Mouse (Mus musculus) left cerebral cortex, postnatal 4 days (tissue): ENCODE results near the gene BC025446. TPM values are rescaled to one million over a fixed set of nuclear protein-coding genes. Genes with fewer than 3 reads are reported as not detected.
"Not testable (repeated sequence)": the region's sequence is repeated elsewhere in the genome, so short reads cannot be mapped to it uniquely, and the experiment has no call there.

Experiments used
- DNase-seq: peaks from one replicate; pipeline ENCODE4 v3.0.0-alpha.2; 2022
- intact Hi-C: fragments of 180-260 bp; cut with DNase I; formaldehyde crosslinking; loops from one replicate; pipeline ENCODE4 v1.15.1; 2025
- total RNA-seq, 2 experiments: library from RNA; stranded (reverse); gene quantifications; 2 replicates each; pipeline ENCODE4 v1.2.3; 2021

Gene BC025446
- total RNA-seq = not detected

DNA sequence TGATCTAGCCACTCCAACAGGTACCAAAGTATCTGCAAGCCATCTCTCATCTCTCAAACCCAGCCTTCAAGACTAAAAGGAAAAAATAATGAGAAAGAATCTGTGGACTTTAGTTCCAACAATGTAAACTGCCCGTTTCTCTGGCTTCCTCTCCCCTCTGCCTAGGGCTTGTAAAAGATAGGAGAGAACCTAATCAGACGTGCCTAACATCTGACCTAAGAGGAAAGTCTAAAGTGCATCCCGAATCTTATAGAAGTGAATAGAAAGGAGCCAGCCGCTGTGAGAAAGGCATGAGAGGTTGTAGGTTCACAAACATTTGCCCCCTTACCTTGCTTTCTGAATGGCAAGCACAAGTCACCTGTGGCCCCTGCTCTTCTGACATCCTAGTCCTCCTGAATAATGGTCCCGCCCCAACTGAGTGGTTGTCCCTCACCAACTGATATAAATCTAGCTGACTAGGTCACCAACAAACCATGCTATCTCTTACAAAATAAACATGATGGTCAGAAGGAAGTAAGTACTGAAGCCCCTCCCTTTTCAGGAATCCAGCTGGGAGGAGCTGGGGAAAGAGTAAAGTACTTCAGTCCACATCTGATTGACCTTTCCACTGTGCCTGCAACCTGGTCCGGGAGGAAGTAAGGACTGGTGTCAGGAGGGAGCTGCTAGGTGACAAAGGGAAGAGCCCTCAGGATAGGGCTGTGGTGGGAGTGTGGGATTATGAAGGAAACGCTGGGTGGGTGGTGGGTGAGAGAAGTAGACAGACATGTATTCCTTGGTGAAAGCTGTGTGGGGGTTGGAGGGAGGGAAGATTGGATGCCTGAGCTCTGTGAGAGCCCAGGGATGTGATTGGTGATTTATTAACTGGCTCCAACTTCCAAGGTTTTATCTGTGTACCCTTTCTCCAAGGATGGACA lies at the start of gene BC025446:
BC025446 (plus strand) TSS at position 599 of the 914 bp plus-strand sequence.
- DNase-seq = no peak
- intact Hi-C loops = no loop called here

DNA sequence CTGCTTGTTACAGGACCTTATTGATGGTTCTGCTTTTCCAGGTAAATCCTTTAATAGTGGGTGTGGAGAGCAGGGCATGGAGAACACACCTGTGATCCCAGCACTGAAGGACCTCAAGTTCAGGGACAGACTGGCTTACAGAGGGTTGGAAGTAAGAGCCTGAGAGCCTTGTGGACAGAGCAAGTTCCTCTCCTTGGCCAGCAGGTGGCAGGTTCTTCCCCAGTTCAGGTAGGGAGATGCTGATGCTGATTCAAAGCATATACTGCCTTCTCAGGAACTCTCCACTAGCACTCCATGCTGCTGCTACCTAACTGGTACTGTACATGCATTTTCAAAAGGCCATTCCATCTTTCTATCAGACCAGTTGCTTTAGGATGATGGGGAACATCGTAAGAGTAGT lies 40.7 kb upstream of the BC025446 start:
- peak; percentile 41 for DNase-seq
- intact Hi-C loops = no loop called here

DNA sequence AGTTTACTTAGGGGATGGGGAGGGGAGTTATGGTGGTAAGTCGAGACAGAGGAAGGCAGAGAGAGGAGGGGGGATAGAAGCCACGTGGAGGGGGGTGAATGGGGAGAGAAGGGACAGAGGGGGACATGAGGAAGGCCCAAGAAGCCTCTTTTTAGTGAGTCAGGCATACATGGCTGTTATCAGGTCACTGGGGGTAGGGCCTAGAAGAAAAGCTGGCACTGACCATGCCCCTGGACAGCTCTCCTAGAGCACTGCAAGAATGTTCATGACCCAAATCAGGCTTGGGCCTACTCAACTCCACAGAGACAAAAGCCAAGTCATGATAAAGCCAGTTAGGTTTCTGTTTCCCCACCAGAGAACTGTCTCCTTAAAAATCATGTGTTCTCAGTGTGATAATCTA lies 29.9 kb upstream of the BC025446 start:
- DNase-seq = no peak
- intact Hi-C loops = no loop called here

GRCm38 (mm10) chr15:75189116-75189515 lies 27.1 kb upstream of the BC025446 start:
- intact Hi-C loops = no loop called here
- no peak for DNase-seq

DNA sequence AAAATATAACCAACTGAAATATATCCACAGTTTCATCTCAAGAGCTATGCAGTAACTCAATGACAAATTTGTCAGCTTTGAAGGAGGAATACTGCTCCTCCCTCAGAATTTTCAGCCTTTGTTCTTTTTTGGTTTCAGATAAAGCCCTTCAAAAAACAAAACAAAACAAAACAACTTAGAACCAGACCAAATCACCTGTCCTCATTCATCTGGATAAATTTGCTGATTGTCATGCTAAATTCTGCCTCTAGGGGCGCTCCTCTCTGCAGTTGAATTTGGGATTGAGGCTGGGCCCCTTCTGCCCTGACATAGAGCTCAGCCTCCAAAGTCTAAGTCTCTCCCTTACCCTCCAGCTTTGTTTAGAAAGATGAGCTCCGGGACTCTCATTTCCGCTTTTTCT lies 25.6 kb upstream of the BC025446 start:
- DNase-seq, intact Hi-C loops: not testable (repeated sequence)

DNA sequence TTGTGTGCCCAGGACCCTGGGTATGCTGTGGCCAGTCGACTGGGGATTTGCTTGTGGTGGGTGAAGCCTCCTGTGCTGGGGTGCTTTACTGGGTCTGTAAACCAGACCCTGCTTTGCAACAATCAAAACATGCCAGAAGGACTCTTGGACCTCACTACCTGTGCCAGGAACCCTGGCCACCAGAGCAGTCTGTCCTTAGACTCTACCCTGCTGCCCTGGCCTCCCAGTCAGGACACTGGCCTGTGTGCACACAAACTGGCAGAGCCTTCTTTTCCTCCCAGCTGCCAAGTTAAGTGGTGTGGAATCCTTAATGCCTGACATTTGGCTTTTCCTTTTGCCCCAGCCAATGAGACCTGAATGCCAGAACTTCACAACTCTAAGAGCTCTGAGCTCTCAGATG lies 655 bp downstream of the BC025446 start:
- intact Hi-C loops = no loop called here

GRCm38 (mm10) chr15:75221942-75222341 lies 5.8 kb downstream of the BC025446 start:
- no peak for DNase-seq
- intact Hi-C loops = no loop called here

More for the DNA sequence above, 655 bp downstream of the BC025446 start:
- DNase-seq = no peak

DNA sequence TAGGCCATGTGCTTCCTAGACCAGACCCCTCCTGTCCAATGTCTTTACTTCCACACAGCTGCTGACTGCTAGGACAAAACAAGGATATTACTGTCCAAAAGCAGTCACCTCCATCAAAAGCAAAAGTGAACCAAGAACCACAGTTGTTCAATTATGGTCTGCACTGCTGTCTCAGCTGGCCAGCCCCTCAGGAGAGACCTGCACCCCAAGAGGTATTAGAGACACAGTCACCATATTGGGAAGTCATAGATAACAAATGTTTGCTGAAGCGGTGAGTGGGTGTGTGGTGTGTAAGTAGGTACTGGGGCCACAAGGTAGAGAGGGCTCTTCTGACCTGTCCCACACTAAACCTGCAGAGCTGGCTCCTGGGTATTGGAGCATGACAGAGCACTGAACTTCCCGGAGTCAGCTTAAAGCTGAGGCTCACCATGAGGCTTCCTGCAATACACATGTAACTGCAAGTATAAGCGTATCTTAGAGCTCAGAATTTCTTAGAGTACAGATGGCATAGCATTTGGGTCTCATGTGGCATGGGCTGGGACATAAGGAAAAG lies 21.6 kb downstream of the BC025446 start:
- intact Hi-C loops = no loop called here
- DNase-seq = no peak

DNA sequence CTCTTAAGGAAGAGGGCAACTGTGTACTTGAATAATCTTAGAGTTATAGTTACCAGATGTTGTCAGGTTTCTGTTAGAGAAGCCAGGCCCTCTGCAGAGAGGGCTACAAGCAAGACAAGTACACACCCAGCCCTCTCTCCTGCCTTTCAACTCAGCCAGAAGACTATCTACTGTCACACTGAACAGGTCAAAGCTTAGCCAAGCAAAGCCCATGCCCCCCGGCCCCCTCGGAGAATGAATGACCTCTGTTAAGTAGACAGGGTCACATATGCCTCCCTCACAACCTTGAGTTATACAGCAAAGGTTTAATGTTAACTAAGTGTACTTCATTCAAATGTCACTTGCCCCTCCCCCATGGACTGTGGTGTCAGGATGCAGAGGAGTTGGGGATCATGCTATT lies 24.4 kb downstream of the BC025446 start:
- intact Hi-C loops = no loop called here
- DNase-seq = no peak

DNA sequence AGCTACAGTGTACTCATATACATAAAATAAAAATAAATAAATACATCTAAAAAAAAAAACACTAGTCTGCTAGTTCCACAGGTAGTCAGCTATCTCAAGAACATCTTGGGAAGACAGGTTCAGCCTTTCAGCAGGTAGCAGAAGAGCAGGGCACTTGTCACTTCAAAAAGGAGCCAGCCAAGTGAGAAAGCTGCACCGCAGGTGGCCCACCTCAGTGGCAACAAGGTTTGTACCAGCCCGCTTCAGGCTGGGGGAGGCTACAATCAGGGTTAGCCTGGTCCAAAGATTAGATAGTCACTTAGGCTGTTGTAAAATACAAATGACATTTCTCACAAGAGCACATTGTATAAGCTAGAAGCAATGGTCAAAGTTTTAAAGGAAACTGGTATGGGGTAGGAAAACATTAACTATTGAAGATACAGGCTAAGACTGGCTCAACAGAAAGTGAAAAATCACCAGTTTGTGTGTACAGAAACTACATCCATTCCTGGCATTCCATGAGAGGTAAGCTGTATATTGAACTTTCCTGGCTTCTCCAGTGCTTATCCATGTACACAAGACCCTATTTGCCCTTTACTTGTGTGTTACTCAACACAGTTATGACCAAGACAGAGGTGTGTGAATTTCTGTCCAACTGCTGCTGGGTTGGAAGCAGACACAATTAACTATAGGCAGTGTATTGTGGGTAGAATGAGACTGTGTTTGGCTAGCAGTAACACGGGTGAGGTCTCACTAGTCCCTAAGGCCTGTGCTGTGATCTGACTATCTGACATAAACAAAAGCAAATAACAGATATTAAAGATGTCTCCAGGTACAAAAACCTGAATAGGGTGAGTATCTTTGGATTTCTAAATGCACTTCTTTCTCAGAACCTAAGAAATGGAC lies 26.8 kb downstream of the BC025446 start:
- DNase-seq = no peak
- intact Hi-C loops = no loop called here

DNA sequence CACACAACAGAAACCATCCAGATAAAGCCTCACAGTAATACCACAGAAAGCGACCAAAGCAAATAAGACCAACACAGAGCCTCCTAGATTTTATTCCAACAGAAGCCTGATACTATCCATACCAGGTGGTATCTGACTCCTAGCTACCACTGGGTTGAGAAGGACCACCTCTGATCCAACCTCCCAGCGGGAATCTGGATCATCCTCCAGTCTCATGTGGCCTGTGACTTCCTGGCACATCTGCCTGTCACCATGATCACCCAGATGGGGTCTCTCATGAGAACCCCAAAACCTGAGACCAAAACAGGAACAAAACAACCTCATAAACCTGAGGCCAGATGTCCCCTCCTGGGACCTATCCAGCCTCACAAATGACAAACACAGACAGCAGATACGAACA lies 38.5 kb downstream of the BC025446 start:
- intact Hi-C loops = no loop called here

GRCm38 (mm10) chr15:75265863-75266262 lies 49.7 kb downstream of the BC025446 start:
- intact Hi-C loops = no loop called here
- no peak for DNase-seq

More for the DNA sequence above, 38.5 kb downstream of the BC025446 start:
- no peak for DNase-seq

DNA sequence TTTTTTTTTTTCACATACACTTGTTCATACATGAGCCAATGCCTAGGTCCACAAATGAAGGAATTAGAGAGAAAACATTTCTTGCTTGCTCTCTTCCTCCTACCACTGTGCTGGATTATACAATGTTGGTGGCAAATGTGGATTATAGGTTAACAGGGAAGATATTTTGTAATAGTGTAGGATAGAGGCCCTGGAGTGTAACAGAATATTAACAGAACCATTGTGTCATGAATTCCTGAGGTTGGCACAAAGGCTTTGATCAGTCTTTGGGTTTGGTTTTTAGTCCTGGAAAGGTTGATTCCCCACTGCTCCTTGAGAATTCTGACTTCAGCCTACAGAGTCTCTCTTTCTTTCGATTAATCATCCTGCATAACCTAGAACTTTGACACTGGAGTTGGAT lies 50.5 kb downstream of the BC025446 start:
- DNase-seq = no peak
- intact Hi-C loops = no loop called here

DNA sequence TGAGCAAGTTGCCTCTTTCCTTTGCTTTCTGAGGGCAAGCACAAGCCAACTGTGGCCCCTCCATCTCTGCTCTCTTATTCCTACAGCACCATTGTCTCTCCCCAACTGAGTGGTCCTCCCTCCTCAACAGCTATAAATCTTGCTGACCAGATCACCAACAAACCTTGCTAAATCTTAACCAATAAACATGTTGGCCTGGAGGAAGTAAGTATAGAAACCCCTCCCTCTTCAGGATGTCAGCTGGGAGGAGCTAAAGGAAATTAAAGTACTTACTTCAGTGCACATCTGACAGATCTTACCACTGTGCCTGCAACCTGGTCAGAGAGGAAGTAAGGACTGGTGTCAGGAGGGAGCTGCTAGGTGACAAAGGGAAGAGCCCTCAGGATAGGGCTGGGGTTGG lies 51.9 kb downstream of the BC025446 start, which contains the start of gene Ly6f:
Ly6f (plus strand) TSS at position 301 of the 400 bp plus-strand sequence.
- DNase-seq = no peak
- intact Hi-C loops = no loop called here

DNA sequence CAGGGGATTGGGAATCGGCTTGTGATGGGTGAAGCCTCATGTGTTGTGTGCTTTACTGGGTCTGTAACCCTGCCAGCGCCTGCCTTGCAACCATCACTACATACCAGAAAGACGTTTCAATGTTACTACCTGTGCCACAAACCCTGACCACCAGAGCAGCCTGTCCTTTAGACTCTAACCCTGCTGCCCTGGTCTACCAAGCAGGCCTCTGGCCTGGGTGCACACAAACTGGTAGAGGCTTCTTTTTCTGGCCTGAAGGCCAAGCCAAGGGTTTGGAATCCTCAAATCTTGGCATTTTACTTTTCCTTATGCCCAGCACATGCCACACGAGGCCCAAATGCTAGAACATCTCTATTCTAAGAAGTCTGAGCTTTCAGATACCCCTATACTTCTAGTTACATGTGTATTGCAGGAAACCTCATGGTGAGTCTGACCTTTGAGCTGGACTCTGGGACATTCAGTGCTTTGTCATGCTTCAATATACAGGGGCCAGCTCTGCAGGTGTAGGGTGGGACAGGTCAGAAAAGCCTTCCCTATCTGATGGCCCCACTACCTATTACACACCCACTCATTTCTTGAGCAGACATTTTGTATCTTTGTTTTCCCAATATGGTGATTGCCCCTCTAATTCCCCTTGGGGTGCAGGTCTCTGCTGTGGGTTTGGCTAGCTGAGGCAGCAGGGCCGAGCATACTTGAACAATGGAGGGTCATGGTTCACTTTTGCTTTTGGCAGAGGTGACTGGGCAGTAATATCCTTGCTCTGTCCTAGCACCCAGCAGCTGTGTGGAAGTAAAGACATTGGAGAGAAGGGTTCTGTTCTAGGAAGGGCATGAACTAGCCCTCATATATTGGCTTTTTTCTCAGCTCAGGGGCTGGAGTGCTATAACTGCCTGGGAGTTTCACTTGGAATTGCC lies 53.0 kb downstream of the BC025446 start:
- intact Hi-C loops = no loop called here
- DNase-seq = no peak

- intact Hi-C loops = no loop called here
- no peak for DNase-seq
Observed at GRCm38 (mm10) chr15:75270169-75270568, 54.0 kb downstream of the BC025446 start.

- intact Hi-C loops = no loop called here
- DNase-seq = no peak
Observed at GRCm38 (mm10) chr15:75270691-75271362, 54.7 kb downstream of the BC025446 start.

GRCm38 (mm10) chr15:75271426-75271825 lies 55.2 kb downstream of the BC025446 start:
- no peak for DNase-seq
- intact Hi-C loops = no loop called here

DNA sequence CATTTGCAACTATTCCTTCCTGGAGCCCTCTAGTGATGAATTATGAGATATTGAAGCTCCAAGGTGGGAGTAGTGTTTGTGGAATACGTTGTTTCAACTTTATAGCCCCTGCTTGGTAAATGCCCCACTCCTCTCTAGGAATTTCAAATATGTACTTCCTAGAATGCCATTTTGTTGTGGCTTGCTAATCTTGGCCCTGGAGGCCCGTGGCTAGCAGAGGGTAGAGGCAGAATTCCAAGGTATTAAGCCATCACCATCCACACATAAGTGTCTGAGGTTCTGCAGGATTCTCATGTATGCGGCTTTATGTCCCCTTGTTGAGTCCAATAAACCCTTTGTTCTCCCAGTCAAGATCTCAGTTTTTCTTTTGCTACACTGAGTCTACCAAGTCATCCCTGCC lies 55.7 kb downstream of the BC025446 start:
- intact Hi-C loops = no loop called here
- DNase-seq = no peak
